Mouse (Mus musculus): ENCODE results near the gene Zfp937. TPM values are rescaled to one million over a fixed set of nuclear protein-coding genes. Genes with fewer than 3 reads are reported as not detected.
"Not testable (repeated sequence)": the region's sequence is repeated elsewhere in the genome, so short reads cannot be mapped to it uniquely, and the experiment has no call there.

Zfp937 gene
- polyA plus RNA-seq (2021) = 4.8 TPM

DNA sequence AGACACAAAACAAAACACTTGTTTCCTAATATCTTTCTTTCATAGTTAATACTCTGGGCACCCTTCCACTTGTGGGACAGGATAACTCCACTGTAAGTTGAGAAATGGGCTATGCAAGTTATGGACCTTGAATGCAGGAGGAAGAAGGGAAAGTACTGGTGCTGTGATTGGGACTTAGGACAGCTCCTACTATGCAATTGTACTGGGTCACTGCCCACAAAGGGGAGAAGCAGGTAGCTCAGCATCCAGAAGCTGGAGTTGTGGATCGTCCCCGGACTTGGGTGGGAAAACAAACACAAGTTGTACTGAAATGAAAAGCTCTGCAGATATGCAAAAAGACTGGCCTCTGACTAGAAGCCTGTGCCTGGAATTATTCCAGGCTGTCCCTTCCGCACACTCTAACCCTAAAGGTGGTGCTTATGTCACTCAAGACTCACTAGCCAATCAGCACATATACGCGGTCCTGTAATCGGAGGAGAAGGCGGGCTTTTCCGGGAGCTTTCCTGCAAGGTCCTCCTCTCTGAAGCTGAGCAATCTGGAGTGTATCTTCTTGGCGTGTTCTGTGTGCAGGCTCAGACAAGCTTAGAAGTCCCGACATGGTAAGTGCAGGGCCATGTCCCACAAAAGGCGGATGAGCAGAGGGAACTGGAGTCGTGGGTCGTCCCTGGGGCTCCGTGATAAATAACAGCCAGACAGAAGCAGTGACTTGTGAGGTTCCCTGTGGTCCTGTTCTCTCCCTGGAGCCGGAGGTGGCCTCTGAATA is at the start of gene Zfp937:
TSS of gene Zfp937 (plus strand) at position 474 of the 763 bp plus-strand sequence.
- DNase-seq (ENCODE audit: low read depth, low spot score); POLR2A ChIA-PET; H3K27me3 ChIP-seq; CTCF ChIA-PET; in situ Hi-C loops (cut with MboI; ENCODE audit: low pct_unique_long_range_greater_than_20kb): not testable (repeated sequence)
- peak; percentile 96 for ATAC-seq

DNA sequence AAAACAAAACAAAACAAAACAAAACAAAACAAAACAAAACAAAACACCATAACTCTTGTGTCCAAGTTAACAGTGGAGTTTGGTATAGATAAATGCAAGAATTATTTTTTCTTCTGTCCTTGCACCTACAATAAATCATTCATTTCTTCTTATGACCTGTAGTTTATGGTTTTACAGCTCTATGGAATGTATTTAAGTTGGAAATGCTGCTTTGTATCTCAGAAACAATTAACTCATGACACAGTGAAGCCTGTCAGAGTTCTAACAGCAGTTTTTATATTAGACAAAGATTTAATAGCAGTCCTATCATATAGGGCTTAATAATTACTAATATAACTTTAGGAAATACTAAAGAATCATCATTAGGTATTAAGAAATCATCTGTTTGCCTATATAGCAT is 44.0 kb upstream of the Zfp937 start:
- in situ Hi-C loops (cut with MboI; ENCODE audit: low pct_unique_long_range_greater_than_20kb) = no loop called here
- POLR2A ChIA-PET = no interaction called here
- CTCF ChIA-PET = no interaction called here
- no peaks in the 10 kb centered on the region for H3K27me3 ChIP-seq
- ATAC-seq (no peak), DNase-seq (ENCODE audit: low read depth, low spot score) (no peak)
- TF ChIP-seq CTCF (IDR thresholded peaks at IDR 0.05) = no peak

DNA sequence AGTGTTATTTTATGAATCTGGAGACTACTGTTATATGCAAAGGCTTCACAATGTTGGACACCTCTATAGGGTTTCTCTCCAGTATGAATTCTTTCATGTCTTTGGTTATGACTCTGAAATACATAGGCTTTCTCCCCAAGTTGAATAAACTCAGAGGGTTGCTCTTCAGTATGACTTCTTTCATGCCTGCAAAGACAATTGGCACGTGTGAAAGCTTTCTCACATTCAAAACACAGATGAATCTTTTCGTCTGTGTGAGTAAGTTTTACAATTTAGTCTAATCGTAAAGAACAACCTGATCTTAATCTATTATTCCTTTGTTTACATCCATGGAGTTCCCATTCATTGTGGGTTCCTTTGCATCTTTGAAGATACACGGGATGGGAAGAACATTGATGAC is 38.3 kb upstream of the Zfp937 start, which contains the start of gene Gm10770:
TSS of gene Gm10770 (minus strand) at position 101 of the 400 bp plus-strand sequence.
- ATAC-seq; in situ Hi-C loops (cut with MboI; ENCODE audit: low pct_unique_long_range_greater_than_20kb): not testable (repeated sequence)

DNA sequence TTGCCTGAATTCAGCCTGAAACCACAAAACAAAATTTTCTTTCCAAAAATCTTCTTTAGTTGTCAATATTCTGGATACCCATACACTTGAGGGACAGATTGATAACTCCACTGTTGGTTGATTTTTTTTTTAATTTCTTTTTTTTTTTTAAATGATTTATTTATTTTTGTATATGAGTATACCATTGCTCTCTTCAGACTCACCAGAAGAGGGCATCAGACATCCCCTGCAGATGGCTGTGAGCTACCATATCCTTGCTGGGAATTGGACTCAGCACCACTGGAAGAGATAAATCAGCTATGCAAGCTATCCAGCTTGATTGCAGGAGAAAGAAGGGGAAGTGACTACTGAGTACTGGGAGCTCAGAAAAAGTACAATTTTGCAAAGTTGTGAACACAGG is 36.8 kb upstream of the Zfp937 start:
- H3K27me3 ChIP-seq; in situ Hi-C loops (cut with MboI; ENCODE audit: low pct_unique_long_range_greater_than_20kb); CTCF ChIA-PET; POLR2A ChIA-PET; DNase-seq (ENCODE audit: low read depth, low spot score); ATAC-seq: not testable (repeated sequence)

More for the DNA sequence above, 38.3 kb upstream of the Zfp937 start, which contains the start of gene Gm10770:
- H3K27me3 ChIP-seq; POLR2A ChIA-PET; DNase-seq (ENCODE audit: low read depth, low spot score); CTCF ChIA-PET: not testable (repeated sequence)

DNA sequence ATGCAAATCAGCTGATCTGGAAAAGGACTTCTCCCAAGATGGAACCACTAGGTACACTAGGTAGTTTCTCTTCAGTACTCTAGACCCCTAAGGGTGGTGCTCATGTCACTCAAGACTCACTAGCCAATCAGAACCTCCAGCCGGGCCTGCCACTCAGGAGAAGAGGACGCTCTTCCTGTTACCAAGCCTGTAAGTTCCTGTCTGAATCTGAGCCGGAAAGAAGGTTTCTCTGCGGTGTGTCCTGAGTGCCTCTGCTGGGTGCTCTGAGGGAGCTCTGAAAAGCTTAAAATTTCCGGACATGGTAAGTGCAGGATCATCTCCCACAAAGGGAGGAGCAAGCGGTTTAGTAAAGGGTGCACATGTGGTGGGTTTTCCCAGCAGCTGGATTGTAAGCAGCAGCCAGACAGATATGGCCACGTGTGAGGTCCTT is 36.3 kb upstream of the Zfp937 start, which contains the start of gene Gm14139:
TSS of gene Gm14139 (plus strand) at position 186 of the 430 bp plus-strand sequence.
- CTCF ChIA-PET; ATAC-seq; H3K27me3 ChIP-seq; in situ Hi-C loops (cut with MboI; ENCODE audit: low pct_unique_long_range_greater_than_20kb); DNase-seq (ENCODE audit: low read depth, low spot score); POLR2A ChIA-PET: not testable (repeated sequence)

DNA sequence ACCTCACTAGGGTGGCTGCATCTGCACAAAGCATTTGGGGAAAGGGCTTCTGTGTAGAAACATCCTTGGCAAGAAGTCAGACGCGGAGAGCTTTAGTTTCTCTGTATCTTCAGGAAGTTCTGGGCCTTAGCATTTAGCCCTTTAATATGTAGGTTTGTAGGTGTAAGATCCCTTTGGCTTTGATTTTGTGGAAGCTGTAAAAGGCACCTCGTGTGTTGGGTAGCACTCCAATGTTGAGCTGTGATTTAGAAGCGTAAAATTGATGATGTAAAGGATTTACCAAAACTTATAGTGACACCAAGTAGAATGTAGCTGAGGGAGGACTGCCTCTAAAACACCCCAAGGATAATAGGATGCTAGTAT is 471 bp downstream of the Zfp937 start:
- H3K27me3 ChIP-seq; POLR2A ChIA-PET; in situ Hi-C loops (cut with MboI; ENCODE audit: low pct_unique_long_range_greater_than_20kb); CTCF ChIA-PET; DNase-seq (ENCODE audit: low read depth, low spot score): not testable (repeated sequence)
- peak; percentile 18 for ATAC-seq

DNA sequence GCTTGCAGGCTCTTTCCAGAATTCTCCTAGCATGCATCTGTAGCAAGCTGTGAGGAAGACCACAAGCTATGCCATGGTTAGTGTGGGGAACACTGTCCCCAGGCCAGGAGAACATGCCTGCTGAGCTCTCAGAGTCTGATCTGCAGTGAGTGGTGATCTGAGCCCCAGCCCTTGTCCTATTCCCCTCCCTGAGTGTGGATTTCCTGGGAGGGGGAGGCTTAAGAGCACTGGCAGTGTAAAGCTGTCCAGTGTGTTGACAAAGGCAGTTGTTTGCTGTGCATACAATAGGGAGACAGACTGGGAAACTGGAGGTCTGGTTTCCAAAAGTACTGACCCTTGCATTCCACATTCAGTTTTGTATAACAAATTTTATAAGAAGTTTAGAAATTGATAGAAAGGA is 5.4 kb downstream of the Zfp937 start:
- in situ Hi-C loops (cut with MboI; ENCODE audit: low pct_unique_long_range_greater_than_20kb); DNase-seq (ENCODE audit: low read depth, low spot score); H3K27me3 ChIP-seq; ATAC-seq; POLR2A ChIA-PET; CTCF ChIA-PET: not testable (repeated sequence)

DNA sequence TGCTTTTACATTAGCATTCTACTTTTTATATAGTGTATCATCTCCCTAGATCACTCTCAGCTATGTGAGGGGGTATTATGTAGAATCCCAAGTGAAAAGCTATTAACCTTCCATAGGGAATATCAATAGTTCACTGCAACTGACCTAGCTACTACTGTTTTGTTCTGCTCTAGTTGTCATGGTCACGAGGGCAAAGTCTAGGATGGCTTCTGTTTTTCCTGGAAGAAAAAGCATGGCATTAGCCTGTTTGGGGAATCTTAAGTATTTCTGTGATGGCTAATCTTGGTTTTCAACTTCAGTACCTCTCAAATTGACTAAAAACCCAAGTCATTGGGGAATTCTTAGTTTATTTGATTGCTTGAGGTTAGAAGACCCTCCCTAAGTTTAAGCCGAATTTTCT is 25.3 kb downstream of the Zfp937 start:
- DNase-seq (ENCODE audit: low read depth, low spot score) (no peak), ATAC-seq (no peak)
- CTCF ChIA-PET = no interaction called here
- POLR2A ChIA-PET = no interaction called here
- TF ChIP-seq CTCF (IDR thresholded peaks at IDR 0.05) = no peak
- in situ Hi-C loops (cut with MboI; ENCODE audit: low pct_unique_long_range_greater_than_20kb) = no loop called here
- H3K27me3 ChIP-seq = no peaks in the 10 kb centered on the region

DNA sequence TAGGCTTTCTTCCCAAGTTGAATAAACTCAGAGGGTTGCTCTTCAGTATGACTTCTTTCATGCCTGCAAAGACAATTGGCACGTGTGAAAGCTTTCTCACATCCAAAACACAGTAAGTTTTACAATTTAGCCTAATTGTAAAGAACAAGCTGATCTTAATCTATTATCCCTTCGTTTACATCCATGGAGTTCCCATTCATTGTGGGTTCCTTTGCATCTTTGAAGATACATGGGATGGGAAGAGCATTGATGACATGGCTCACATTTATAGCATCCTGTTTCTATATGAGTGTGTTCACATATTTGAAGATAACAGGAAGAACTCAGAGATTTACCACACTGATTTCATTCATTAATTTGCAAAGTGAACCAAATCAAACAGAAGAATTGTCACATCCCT is 37.6 kb downstream of the Zfp937 start, which contains the start of gene Gm21994:
TSS of gene Gm21994 (minus strand) at position 101 of the 400 bp plus-strand sequence.
- CTCF ChIA-PET; H3K27me3 ChIP-seq; DNase-seq (ENCODE audit: low read depth, low spot score); ATAC-seq; POLR2A ChIA-PET; in situ Hi-C loops (cut with MboI; ENCODE audit: low pct_unique_long_range_greater_than_20kb): not testable (repeated sequence)

DNA sequence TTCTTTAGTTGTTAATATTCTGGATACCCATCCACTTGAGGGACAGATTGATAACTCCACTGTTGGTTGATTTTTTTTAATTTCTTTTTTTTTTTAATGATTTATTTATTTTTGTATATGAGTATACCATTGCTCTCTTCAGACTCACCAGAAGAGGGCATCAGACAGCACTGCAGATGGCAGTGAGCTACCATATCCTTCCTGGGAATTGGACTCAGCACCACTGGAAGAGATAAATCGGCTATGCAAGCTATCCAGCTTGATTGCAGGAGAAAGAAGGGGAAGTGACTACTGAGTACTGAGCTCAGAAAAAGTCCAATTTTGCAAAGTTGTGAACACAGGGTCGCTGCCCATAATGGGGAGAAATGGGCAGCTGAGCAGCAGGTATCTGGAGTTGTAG is 39.0 kb downstream of the Zfp937 start:
- POLR2A ChIA-PET; CTCF ChIA-PET; in situ Hi-C loops (cut with MboI; ENCODE audit: low pct_unique_long_range_greater_than_20kb); H3K27me3 ChIP-seq; DNase-seq (ENCODE audit: low read depth, low spot score); ATAC-seq: not testable (repeated sequence)

DNA sequence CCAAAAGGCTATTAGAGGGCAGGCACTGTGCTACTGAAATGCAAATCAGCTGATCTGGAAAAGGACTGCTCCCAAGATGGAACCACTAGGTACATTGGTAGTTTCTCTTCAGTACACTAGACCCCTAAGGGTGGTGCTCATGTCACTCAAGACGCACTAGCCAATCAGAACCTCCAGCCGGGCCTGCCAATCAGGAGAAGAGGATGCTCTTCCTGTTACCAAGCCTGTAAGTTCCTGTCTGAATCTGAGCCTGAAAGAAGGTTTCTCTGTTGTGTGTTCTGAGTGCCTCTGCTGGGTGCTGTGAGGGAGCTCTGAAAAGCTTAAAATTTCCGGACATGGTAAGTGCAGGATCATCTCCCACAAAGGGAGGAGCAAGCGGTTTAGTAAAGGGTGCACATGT is 39.4 kb downstream of the Zfp937 start, which contains the start of gene Gm14124:
TSS of gene Gm14124 (plus strand) at position 227 of the 400 bp plus-strand sequence.
- in situ Hi-C loops (cut with MboI; ENCODE audit: low pct_unique_long_range_greater_than_20kb); H3K27me3 ChIP-seq; ATAC-seq; POLR2A ChIA-PET; DNase-seq (ENCODE audit: low read depth, low spot score); CTCF ChIA-PET: not testable (repeated sequence)

Other genes starting within 250 kb of the Zfp937 start
- gene Zfp120, start 81.4 kb upstream of the Zfp937 start, polyA plus RNA-seq (2021) = 6.6 TPM
- gene Gm10770, start 38.4 kb upstream of the Zfp937 start, polyA plus RNA-seq (2021) = not detected
- gene Gm14139, start 36.3 kb upstream of the Zfp937 start, polyA plus RNA-seq (2021) = 0.45 TPM
- 2.8 TPM for gene Gm21994, start 37.5 kb downstream of the Zfp937 start, polyA plus RNA-seq (2021)
- 0.03 TPM for gene Gm14124, start 39.4 kb downstream of the Zfp937 start, polyA plus RNA-seq (2021)
- 1.7 TPM for gene Gm10130, start 105.6 kb downstream of the Zfp937 start, polyA plus RNA-seq (2021)
- 3.8 TPM for gene 3300002I08Rik, start 144.7 kb downstream of the Zfp937 start, polyA plus RNA-seq (2021)
- gene Zfp442, start 233.4 kb downstream of the Zfp937 start, polyA plus RNA-seq (2021) = 2.1 TPM

All from Patski (cell line).